Comparison of ENCODE assay signal across 8 mouse cellular contexts in genomic region chr13:100744036-100744744, GRCm38 (mm10). TPM values are rescaled to one million over a fixed set of nuclear protein-coding genes. Genes with fewer than 3 reads are reported as not detected.
DNase-seq lines count a peak whose midpoint lies in the region; ATAC-seq and TF ChIP-seq lines count a peak whose summit lies in the region.

Gene Mrps36 (minus strand): TSS chr13:100744659.

- peak within 1 kb of the TSS; percentile 94 for H3K4me3 ChIP-seq in forebrain, embryonic 15.5 days
- H3K4me3 ChIP-seq in lung, adult 2 months (replicated peaks; ENCODE audit: extremely low read depth, low read depth, low read length): peak within 1 kb of the TSS; percentile 85

- no peaks in the 10 kb centered on the region for H3K9me3 ChIP-seq in forebrain, embryonic 15.5 days

- intact Hi-C loops in heart, postnatal 25 days (cut with DNase I): loop anchor here (10.0 kb wide), 1 partner anchor 951 kb away; no protein-coding TSS in a partner anchor

- peak within 1 kb of the TSS; percentile 93 for H3K27ac ChIP-seq in forebrain, embryonic 15.5 days (replicated peaks)

- peaks cover 20% of the 10 kb centered on the region for H3K4me1 ChIP-seq in forebrain, embryonic 15.5 days
- H3K4me1 ChIP-seq in lung, adult 2 months (ENCODE audit: control insufficient read depth, insufficient read depth, low read length): 0 out of 2 replicates have a peak, but pooled peaks cover 3% of the 10 kb centered on the region

- TF ChIP-seq POLR2A in lung, adult 2 months (IDR thresholded peaks at IDR 0.05; ENCODE audit: borderline replicate concordance, extremely low read depth, low read depth, low read length): peak; percentile 90; the same call in 1 of the 2 replicates

- peak; percentile 96 for ATAC-seq in forebrain, embryonic 15.5 days (replicated peaks)
- ATAC-seq in neutrophil, adult 5-6 weeks (ENCODE audit: extremely low read depth, insufficient number of reproducible peaks, low FRiP score, poor library complexity, severe bottlenecking): peak; percentile 96

- H3K36me3 ChIP-seq in forebrain, embryonic 15.5 days: no peaks in the 10 kb centered on the region

- no peak for TF ChIP-seq CTCF in lung, adult 2 months (IDR thresholded peaks at IDR 0.05; ENCODE audit: insufficient read depth, low read length)

- DNase-seq in ES-CJ7 (ENCODE audit: low read depth, low spot score): peak; percentile 95
- DNase-seq in cerebellum, adult 11 months: peak; percentile 94
- DNase-seq in heart, postnatal 25 days (ENCODE audit: low spot score): peak; percentile 89
- DNase-seq in layer of hippocampus, adult 18-20 months (ENCODE audit: low spot score in 2 of 2): peak; percentile 89 to 93
- DNase-seq in lung, adult 2 months: peak; percentile 96
- DNase-seq in thymus, adult 18-20 months: peak; percentile 88 to 91

- peak within 1 kb of the TSS; percentile 72 for H3K4me2 ChIP-seq in forebrain, embryonic 15.5 days (replicated peaks)

- peak within 1 kb of the TSS; percentile 84 for H3K9ac ChIP-seq in forebrain, embryonic 15.5 days (replicated peaks)

- WGBS in forebrain, embryonic 15.5 days: under 1% methylated on average over 52 of the region's 52 CpGs
- under 1% methylated on average over 52 of the region's 52 CpGs for WGBS in lung, adult 2 months

- H3K27me3 ChIP-seq in forebrain, embryonic 15.5 days: no peaks in the 10 kb centered on the region

RNA-seq across cellular contexts. Expression of gene Mrps36, which starts in this region (rescaled TPM):
- 111 and 119 TPM in 2 replicates for polyA plus RNA-seq in forebrain, embryonic 15.5 days (2015; fragmentation: Nextera tagmentation; extraction: Ambion mirVana)
- 100 to 1,000 TPM; 195 to 221 TPM for total RNA-seq in heart, postnatal 25 days (2021)
- total RNA-seq in layer of hippocampus, adult 18-20 months (2021): 10 to 100 TPM; 51.6 to 52.8 TPM
- 27.0 and 29.2 TPM in 2 replicates for polyA plus RNA-seq in lung, adult 2 months (2012; rRNA removed)
- total RNA-seq in neutrophil, adult 5-6 weeks (2017): 26.7 and 33.4 TPM in 2 replicates

Comparison
In these comparisons a context has a peak if more than half of its experiments do, and no peak if none do; other contexts are left out.
1. Peak in every context shown above with its lines: DNase-seq, ATAC-seq, H3K4me3 ChIP-seq and H3K27ac ChIP-seq.